Mouse (Mus musculus): ENCODE measurements at regions not wholly inside any gene's neighbourhood (a gene's known extent, or its start where the extent isn't known, plus 50 kb on each side); places are given as distances from the start of the nearest gene placed in this dataset.

GRCm38 (mm10) chr16:51937298-51937697 lies 93.7 kb upstream of the Cblb start:
- WGBS: 95% methylated on average over 9 of the region's 9 CpGs
- H3K4me1 ChIP-seq (replicated peaks; ENCODE audit: control insufficient read depth, insufficient read depth, low read length): no peaks in the 10 kb centered on the region
- no peak overlapping the region; the same call in 1 of the 2 replicates for H3K27ac ChIP-seq (ENCODE audit: control insufficient read depth, insufficient read depth, low read length)
- TF ChIP-seq CTCF (IDR thresholded peaks at IDR 0.05; ENCODE audit: borderline replicate concordance, control insufficient read depth, extremely low read depth, insufficient read depth, low read length, poor library complexity) (no peak), POLR2A (IDR thresholded peaks at IDR 0.05; ENCODE audit: control insufficient read depth, extremely low read depth, insufficient read depth, low read length, poor library complexity) (no peak)
- no peak for DNase-seq
- no peaks in the 10 kb centered on the region for H3K27me3 ChIP-seq (ENCODE audit: control insufficient read depth, insufficient read depth, low read length)
- no peaks in the 10 kb centered on the region for H3K36me3 ChIP-seq (ENCODE audit: control insufficient read depth, insufficient read depth, low read length)
- H3K4me3 ChIP-seq (ENCODE audit: control insufficient read depth, insufficient read depth, low read length): no peak overlapping the region

- 98% methylated on average over 5 of the region's 5 CpGs for WGBS
- DNase-seq: no peak
- H3K4me3 ChIP-seq (ENCODE audit: control insufficient read depth, insufficient read depth, low read length): no peak overlapping the region
- H3K27ac ChIP-seq (ENCODE audit: control insufficient read depth, insufficient read depth, low read length): no peak overlapping the region
- H3K36me3 ChIP-seq (ENCODE audit: control insufficient read depth, insufficient read depth, low read length): no peaks in the 10 kb centered on the region
- no peaks in the 10 kb centered on the region for H3K4me1 ChIP-seq (replicated peaks; ENCODE audit: control insufficient read depth, insufficient read depth, low read length)
- TF ChIP-seq POLR2A (IDR thresholded peaks at IDR 0.05; ENCODE audit: control insufficient read depth, extremely low read depth, insufficient read depth, low read length, poor library complexity): no peak
- no peak for TF ChIP-seq CTCF (IDR thresholded peaks at IDR 0.05; ENCODE audit: borderline replicate concordance, control insufficient read depth, extremely low read depth, insufficient read depth, low read length, poor library complexity)
- H3K27me3 ChIP-seq (ENCODE audit: control insufficient read depth, insufficient read depth, low read length): no peaks in the 10 kb centered on the region
Measured at GRCm38 (mm10) chr16:51939061-51939460, 92.0 kb upstream of the Cblb start.

- no peak for DNase-seq
- H3K36me3 ChIP-seq (ENCODE audit: control insufficient read depth, insufficient read depth, low read length): no peaks in the 10 kb centered on the region
- H3K4me3 ChIP-seq (ENCODE audit: control insufficient read depth, insufficient read depth, low read length): no peak overlapping the region
- no peak overlapping the region for H3K27ac ChIP-seq (ENCODE audit: control insufficient read depth, insufficient read depth, low read length)
- no peaks in the 10 kb centered on the region for H3K27me3 ChIP-seq (ENCODE audit: control insufficient read depth, insufficient read depth, low read length)
- TF ChIP-seq CTCF (IDR thresholded peaks at IDR 0.05; ENCODE audit: borderline replicate concordance, control insufficient read depth, extremely low read depth, insufficient read depth, low read length, poor library complexity): no peak
- TF ChIP-seq POLR2A (IDR thresholded peaks at IDR 0.05; ENCODE audit: control insufficient read depth, extremely low read depth, insufficient read depth, low read length, poor library complexity): no peak
- H3K4me1 ChIP-seq (replicated peaks; ENCODE audit: control insufficient read depth, insufficient read depth, low read length): no peaks in the 10 kb centered on the region
Measured at GRCm38 (mm10) chr16:51940574-51940973, 90.5 kb upstream of the Cblb start.

- TF ChIP-seq POLR2A (IDR thresholded peaks at IDR 0.05; ENCODE audit: control insufficient read depth, extremely low read depth, insufficient read depth, low read length, poor library complexity) (no peak), CTCF (IDR thresholded peaks at IDR 0.05; ENCODE audit: borderline replicate concordance, control insufficient read depth, extremely low read depth, insufficient read depth, low read length, poor library complexity) (no peak)
- 94% methylated on average over 9 of the region's 9 CpGs for WGBS
- H3K27me3 ChIP-seq (ENCODE audit: control insufficient read depth, insufficient read depth, low read length): no peaks in the 10 kb centered on the region
- H3K36me3 ChIP-seq (ENCODE audit: control insufficient read depth, insufficient read depth, low read length): no peaks in the 10 kb centered on the region
- H3K4me3 ChIP-seq (ENCODE audit: control insufficient read depth, insufficient read depth, low read length): no peak overlapping the region
- DNase-seq: no peak
- no peak overlapping the region for H3K27ac ChIP-seq (ENCODE audit: control insufficient read depth, insufficient read depth, low read length)
- H3K4me1 ChIP-seq (replicated peaks; ENCODE audit: control insufficient read depth, insufficient read depth, low read length): no peaks in the 10 kb centered on the region
Measured at GRCm38 (mm10) chr16:51942431-51943130, 88.4 kb upstream of the Cblb start.

- Histone ChIP-seq H3K27ac (ENCODE audit: control insufficient read depth, insufficient read depth, low read length) (no peak overlapping the region), H3K36me3 (ENCODE audit: control insufficient read depth, insufficient read depth, low read length) (no peaks in the 10 kb centered on the region), H3K4me3 (ENCODE audit: control insufficient read depth, insufficient read depth, low read length) (no peak overlapping the region), H3K27me3 (ENCODE audit: control insufficient read depth, insufficient read depth, low read length) (no peaks in the 10 kb centered on the region), H3K4me1 (replicated peaks; ENCODE audit: control insufficient read depth, insufficient read depth, low read length) (no peaks in the 10 kb centered on the region)
- no peak for DNase-seq
- TF ChIP-seq POLR2A (IDR thresholded peaks at IDR 0.05; ENCODE audit: control insufficient read depth, extremely low read depth, insufficient read depth, low read length, poor library complexity): no peak
- no peak for TF ChIP-seq CTCF (IDR thresholded peaks at IDR 0.05; ENCODE audit: borderline replicate concordance, control insufficient read depth, extremely low read depth, insufficient read depth, low read length, poor library complexity)
- 92% methylated on average over 6 of the region's 6 CpGs for WGBS
Measured at GRCm38 (mm10) chr16:51967051-51967845, 63.8 kb upstream of the Cblb start.

All from thymus, adult 2 months (tissue).